In the genomic region with DNA sequence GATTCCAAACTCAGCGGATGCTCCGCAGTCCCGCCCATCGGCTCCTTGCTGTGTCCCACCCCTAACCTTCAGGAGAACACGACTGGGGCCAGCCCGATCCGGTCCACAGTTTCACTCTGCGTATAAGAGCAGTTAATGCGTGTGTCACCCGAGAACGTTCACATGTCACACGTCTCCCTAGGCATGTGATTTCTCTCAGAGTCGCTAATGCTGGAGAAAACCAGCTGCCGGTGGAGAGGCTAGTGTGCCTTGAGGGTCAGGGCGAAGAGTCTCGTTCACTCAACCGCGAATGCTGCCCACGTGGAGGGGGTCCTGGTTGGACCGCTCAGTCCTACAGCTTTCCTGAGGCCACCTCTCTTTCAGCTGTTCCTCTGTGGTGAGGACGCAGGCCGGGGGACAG, we compare ENCODE assay signal across 8 mouse cellular contexts. TPM values are rescaled to one million over a fixed set of nuclear protein-coding genes. Genes with fewer than 3 reads are reported as not detected.
DNase-seq lines count a peak whose midpoint lies in the region; ATAC-seq and TF ChIP-seq lines count a peak whose summit lies in the region.

No protein-coding gene starts in this region.

- peak overlapping the region; percentile 4; the same call in 1 of the 2 replicates for H3K9ac ChIP-seq in liver, adult 2 months (ENCODE audit: low read depth, low read length)
- H3K9ac ChIP-seq in midbrain, postnatal 0 days (replicated peaks; ENCODE audit: low read length, poor library complexity, severe bottlenecking) = no peak overlapping the region; the same call in 1 of the 2 replicates

- H3K4me2 ChIP-seq in midbrain, postnatal 0 days (ENCODE audit: low read depth, low read length, poor library complexity, severe bottlenecking) = peak overlapping the region; percentile 29

- no peaks in the 10 kb centered on the region for H3K36me3 ChIP-seq in liver, adult 2 months (ENCODE audit: control insufficient read depth, insufficient read depth, low read length)
- H3K36me3 ChIP-seq in midbrain, postnatal 0 days (ENCODE audit: insufficient read depth, low read length) = no peaks in the 10 kb centered on the region

- H3K27ac ChIP-seq in liver, adult 2 months (replicated peaks; ENCODE audit: insufficient read depth, low read depth, low read length) = no peak overlapping the region
- H3K27ac ChIP-seq in midbrain, postnatal 0 days (ENCODE audit: low read depth, low read length) = peak overlapping the region; percentile 27; the same call in 1 of the 2 replicates

- no peaks in the 10 kb centered on the region for H3K9me3 ChIP-seq in midbrain, postnatal 0 days (ENCODE audit: low read length)

- no peaks in the 10 kb centered on the region for H3K79me2 ChIP-seq in liver, adult 2 months (ENCODE audit: control insufficient read depth, insufficient read depth, low read length)

- intact Hi-C loops in heart, postnatal 10 days (cut with DNase I) = no loop called here

- no peak overlapping the region; the same call in 1 of the 2 replicates for H3K4me3 ChIP-seq in liver, adult 2 months (ENCODE audit: insufficient read depth, low read depth, low read length)
- H3K4me3 ChIP-seq in midbrain, postnatal 0 days (ENCODE audit: low read depth, low read length) = no peak overlapping the region

- ATAC-seq in midbrain, postnatal 0 days (ENCODE audit: low FRiP score) = no peak

- TF ChIP-seq CTCF in liver, adult 2 months (IDR thresholded peaks at IDR 0.05; ENCODE audit: low read depth, low read length) = no peak
- TF ChIP-seq CTCF in midbrain, postnatal 0 days (IDR thresholded peaks at IDR 0.05) = no peak

- TF ChIP-seq POLR2A in liver, adult 2 months (IDR thresholded peaks at IDR 0.05; ENCODE audit: extremely low read depth, insufficient read depth, low read length) = no peak

- WGBS in liver, adult 2 months = 50% methylated on average over 22 of the region's 22 CpGs
- WGBS in midbrain, postnatal 0 days = 12% methylated on average over 22 of the region's 22 CpGs

- no peaks in the 10 kb centered on the region for H3K27me3 ChIP-seq in liver, adult 2 months (ENCODE audit: control insufficient read depth, insufficient read depth, low read length)
- H3K27me3 ChIP-seq in midbrain, postnatal 0 days (ENCODE audit: insufficient read depth, low read length) = no peaks in the 10 kb centered on the region

- peaks cover 5% of the 10 kb centered on the region; the same call in 1 of the 2 replicates for H3K4me1 ChIP-seq in liver, adult 2 months (ENCODE audit: control insufficient read depth, insufficient read depth, low read length)
- H3K4me1 ChIP-seq in midbrain, postnatal 0 days (ENCODE audit: insufficient read depth, low read length) = no peaks in the 10 kb centered on the region

- DNase-seq in liver, adult 2 months (ENCODE audit: extremely low read depth, low read depth, low spot score) = no peak
- DNase-seq in liver = no peak
- DNase-seq in heart, postnatal 10 days = peak; percentile 60 to 63
- peak; percentile 67 to 91 for DNase-seq in kidney, postnatal 25 days
- no peak for DNase-seq in midbrain, postnatal 0 days (ENCODE audit: low spot score)
- no peak for DNase-seq in cerebellum, adult 8-10 months
- DNase-seq in ovary, postnatal 14 days (ENCODE audit: low spot score) = no peak
- DNase-seq in cerebellum, adult 18-20 months = no peak

RNA-seq across cellular contexts. Expression of gene Sec14l1, which starts 23.1 kb away (rescaled TPM):
- 4.6 and 6.0 TPM in 2 replicates for total RNA-seq in liver, adult 2 months (2014; rRNA removed)
- polyA plus RNA-seq in liver, adult 2 months (2012; rRNA removed) = 6.7 and 8.2 TPM in 2 replicates
- total RNA-seq in heart, postnatal 10 days (2021) = 10 to 100 TPM; 79.2 to 91.1 TPM
- 63.5 and 71.1 TPM in 2 replicates for total RNA-seq in midbrain, postnatal 0 days (2014; rRNA removed)
- polyA plus RNA-seq in midbrain, postnatal 0 days (2015; fragmentation: Nextera tagmentation; extraction: Ambion mirVana) = 48.0 and 49.2 TPM in 2 replicates

Comparison
In these comparisons a context has a peak if more than half of its experiments do, and no peak if none do; other contexts are left out.
1. DNase-seq: peak in heart, postnatal 10 days (2 of 2) and kidney, postnatal 25 days (2 of 2); none in liver, adult 2 months (single experiment), liver (single experiment), midbrain, postnatal 0 days (single experiment), cerebellum, adult 8-10 months (single experiment), ovary, postnatal 14 days (single experiment) and cerebellum, adult 18-20 months (0 of 2).